Mouse (Mus musculus): ENCODE results near the gene Dnmt3l.

DNA sequence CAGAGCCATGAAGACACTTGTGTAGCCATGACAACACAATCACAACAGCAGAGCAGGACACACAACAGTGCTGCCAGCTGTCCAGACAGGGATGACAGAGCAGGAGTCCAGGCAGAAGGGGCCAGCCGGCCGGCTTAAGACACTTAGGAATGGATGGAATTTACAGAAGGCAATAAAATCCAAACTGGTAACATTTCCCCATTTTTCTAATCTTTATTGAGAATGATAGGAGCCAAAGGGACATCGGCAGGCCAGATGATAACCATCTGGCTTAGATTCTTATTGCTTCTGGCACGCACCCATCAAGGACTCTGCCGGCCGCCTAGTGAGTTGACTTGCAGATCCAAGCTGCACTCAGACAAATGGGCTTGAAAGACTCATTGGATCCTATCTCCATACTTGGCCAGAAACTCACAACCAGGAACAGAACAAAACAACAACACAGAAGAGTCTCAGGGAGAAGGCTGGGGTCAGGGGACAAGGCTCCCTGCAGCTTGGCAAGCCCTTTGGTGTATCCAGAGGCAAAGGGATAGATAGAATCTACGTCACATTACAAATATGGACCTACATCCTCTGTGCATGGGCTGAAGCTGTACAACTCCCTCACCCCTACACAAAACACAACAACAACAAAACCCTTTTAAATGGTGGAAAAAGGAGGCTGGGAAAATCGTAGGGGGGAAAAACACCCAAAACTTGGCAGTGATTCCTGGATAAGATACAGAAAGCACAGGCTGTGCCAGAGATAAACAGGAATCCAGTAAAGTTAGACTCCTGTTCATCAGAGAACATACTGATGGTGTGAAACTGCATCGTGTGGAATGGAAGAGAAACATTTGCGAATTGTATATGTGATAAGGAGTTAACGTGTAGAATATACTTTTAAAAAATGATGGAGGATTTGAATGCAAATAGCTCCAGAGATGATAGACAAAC is 63.1 kb downstream of the Dnmt3l start:
- TF ChIP-seq CTCF (IDR thresholded peaks at IDR 0.05) = no peak
- no peak for TF ChIP-seq EP300 (IDR thresholded peaks at IDR 0.05)
